Mouse (Mus musculus): ENCODE data around the gene Zfp296. TPM values are rescaled to one million over a fixed set of nuclear protein-coding genes. Genes with fewer than 3 reads are reported as not detected.
A peak's percentile ranks its signal among the peaks of the same experiment; 100 is the strongest.
"Not testable (repeated sequence)": the region's sequence is repeated elsewhere in the genome, so short reads cannot be mapped to it uniquely, and the experiment has no call there.

The Zfp296 gene
- polyA plus RNA-seq, 1 experiment from 2014 or later = 1.00 TPM

DNA sequence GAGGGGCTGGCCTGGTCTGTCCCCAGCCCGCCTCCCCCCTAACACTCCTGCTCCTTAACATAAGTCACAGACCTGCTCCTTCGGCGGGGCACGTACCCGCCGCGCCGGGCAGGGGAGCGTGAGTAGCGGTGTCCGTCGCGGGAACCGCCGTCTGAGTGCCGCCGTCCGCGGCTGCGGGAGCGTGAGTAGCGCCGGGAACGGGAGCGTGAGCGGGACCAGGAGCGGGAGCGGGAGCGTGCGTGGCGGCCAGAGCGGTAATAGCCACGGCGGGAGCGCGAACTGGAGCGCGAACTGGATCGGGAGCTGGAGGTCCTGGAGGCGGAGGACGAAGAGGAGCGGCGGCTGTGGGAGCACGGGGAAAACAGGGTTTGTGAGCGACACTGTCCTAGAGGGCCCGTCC, 9.2 kb downstream of the Zfp296 start:
- WGBS = 79% methylated on average over 46 of the region's 46 CpGs
- ATAC-seq (ENCODE audit: insufficient number of reproducible peaks, low FRiP score, low TSS enrichment, low read depth) = no peak
- Histone ChIP-seq H3K27me3 (no peaks in the 10 kb centered on the region), H3K9ac (no peak overlapping the region), H3K9me3 (no peaks in the 10 kb centered on the region), H3K27ac (no peak overlapping the region), H3K4me2 (no peak overlapping the region), H3K4me1 (0 out of 2 replicates have a peak, but pooled peaks cover 4% of the 10 kb centered on the region), H3K4me3 (no peak overlapping the region), H3K36me3 (peaks cover 96% of the 10 kb centered on the region)

DNA sequence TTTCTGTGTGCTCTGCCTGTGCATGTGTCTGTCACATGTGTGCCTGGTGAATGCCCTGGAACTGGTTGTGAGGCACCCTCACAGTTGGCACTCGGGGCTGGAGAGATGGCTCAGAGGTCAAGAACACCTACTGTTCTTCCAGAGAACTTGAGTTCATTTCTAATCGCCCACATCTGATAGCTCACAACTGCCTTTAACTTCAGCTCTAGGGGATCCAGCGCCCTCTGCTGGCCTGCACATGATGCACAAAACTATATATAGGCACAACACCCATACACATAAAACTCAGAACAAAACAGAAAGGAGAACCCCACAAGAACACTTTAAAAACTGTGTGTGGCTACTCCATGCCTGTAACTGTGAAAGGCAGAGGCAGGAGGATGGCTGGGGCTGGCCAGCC, 12.1 kb downstream of the Zfp296 start:
- H3K9me3 ChIP-seq = no peaks in the 10 kb centered on the region
- WGBS = 56% methylated on average over 3 of the region's 3 CpGs
- no peaks in the 10 kb centered on the region for H3K27me3 ChIP-seq
- H3K9ac ChIP-seq = no peak overlapping the region
- H3K36me3 ChIP-seq = peaks cover 100% of the 10 kb centered on the region
- H3K4me2 ChIP-seq = no peak overlapping the region
- H3K4me1 ChIP-seq = 0 out of 2 replicates have a peak, but pooled peaks cover 4% of the 10 kb centered on the region
- H3K4me3 ChIP-seq = no peak overlapping the region
- ATAC-seq (ENCODE audit: insufficient number of reproducible peaks, low FRiP score, low TSS enrichment, low read depth) = no peak
- no peak overlapping the region for H3K27ac ChIP-seq

DNA sequence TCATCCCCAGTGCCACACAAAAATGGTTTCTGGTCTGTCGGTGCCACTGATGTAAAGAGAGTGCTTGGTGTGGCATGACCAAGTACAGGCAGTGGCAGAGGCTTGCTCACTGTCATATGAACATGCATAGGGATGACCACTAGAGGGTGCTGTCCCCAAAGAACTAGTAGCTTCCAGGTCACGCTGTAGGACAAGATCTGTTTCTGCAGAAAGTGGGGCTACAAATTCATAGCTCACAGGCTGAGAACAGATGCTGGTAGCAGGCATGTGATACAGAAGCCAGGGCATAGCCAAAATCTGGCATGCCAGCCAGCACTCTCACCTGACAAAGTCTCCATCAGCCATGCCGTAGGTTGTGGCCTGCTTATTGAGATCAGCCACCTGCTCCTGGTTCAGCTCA, 12.8 kb downstream of the Zfp296 start:
- ATAC-seq (ENCODE audit: insufficient number of reproducible peaks, low FRiP score, low TSS enrichment, low read depth) = no peak; the same call in 1 of the 2 replicates
- Histone ChIP-seq H3K4me2 (no peak overlapping the region), H3K4me3 (no peak overlapping the region), H3K36me3 (peaks cover 99% of the 10 kb centered on the region), H3K9me3 (no peaks in the 10 kb centered on the region), H3K9ac (no peak overlapping the region), H3K4me1 (0 out of 2 replicates have a peak, but pooled peaks cover 4% of the 10 kb centered on the region), H3K27ac (no peak overlapping the region), H3K27me3 (no peaks in the 10 kb centered on the region)
- 64% methylated on average over 3 of the region's 3 CpGs for WGBS

DNA sequence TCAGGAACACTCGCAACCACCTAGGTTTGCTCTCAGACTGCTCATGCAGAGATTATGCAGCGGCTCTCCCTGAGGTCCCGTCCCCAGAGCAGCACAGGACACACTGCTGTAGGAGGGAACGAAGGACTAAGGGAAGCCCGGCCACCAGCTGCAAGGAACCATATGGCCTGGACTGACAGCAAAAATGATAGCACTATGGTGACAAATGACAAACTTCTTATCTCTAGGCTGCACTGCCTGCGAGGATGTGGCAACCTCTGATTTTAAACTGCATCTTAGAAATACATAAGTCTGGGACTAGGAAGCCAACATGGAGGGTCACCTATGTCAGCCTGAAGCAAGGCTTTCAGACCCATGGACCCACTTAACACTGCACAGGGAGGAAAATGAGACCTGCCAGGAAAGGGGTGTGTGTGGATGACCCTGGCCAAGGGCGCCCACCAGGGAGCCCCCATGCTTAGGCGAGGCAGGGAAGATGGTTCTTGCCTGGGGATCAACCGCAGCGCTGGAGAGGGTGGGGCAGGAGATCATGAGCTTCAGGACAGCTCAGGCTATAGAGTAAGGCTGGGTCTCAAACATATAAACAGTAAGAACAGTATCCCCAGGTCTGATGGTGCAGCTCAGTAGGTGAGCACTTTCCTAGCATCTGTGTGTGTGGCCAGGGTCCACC, 16.1 kb downstream of the Zfp296 start:
- no peaks in the 10 kb centered on the region for H3K27me3 ChIP-seq
- no peak overlapping the region for H3K9ac ChIP-seq
- H3K4me2 ChIP-seq = no peak overlapping the region
- H3K4me3 ChIP-seq = no peak overlapping the region
- no peaks in the 10 kb centered on the region for H3K4me1 ChIP-seq
- WGBS = 90% methylated on average over 10 of the region's 10 CpGs
- H3K27ac ChIP-seq = no peak overlapping the region
- no peaks in the 10 kb centered on the region for H3K9me3 ChIP-seq
- no peak for ATAC-seq (ENCODE audit: insufficient number of reproducible peaks, low FRiP score, low TSS enrichment, low read depth)
- peaks cover 91% of the 10 kb centered on the region for H3K36me3 ChIP-seq

DNA sequence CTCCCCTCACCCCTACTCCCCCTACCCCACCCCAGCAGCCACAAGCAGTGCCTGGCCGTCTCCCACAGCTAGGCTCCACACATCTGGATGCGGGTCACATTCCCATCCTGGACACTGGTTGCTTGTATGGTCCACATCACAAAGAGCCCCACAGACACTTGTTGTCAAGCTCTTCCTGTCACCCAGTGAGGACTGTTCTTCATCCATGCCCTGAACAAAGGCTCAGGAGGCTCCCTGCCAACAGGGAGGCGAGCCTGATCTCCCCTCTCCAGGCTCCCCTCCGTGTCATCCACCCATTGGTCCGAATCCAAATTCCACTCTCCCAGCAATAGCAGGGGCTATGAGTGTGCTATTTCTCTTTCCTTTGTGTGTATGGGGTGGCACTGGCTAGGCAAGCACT, 23.5 kb downstream of the Zfp296 start:
- Histone ChIP-seq H3K4me1 (peaks cover 25% of the 10 kb centered on the region), H3K9ac (no peak overlapping the region), H3K27ac (no peak overlapping the region), H3K9me3 (no peaks in the 10 kb centered on the region), H3K27me3 (no peaks in the 10 kb centered on the region), H3K36me3 (peaks cover 63% of the 10 kb centered on the region), H3K4me3 (no peak overlapping the region), H3K4me2 (no peak overlapping the region)
- ATAC-seq (ENCODE audit: insufficient number of reproducible peaks, low FRiP score, low TSS enrichment, low read depth) = no peak
- WGBS = 63% methylated on average over 5 of the region's 5 CpGs

DNA sequence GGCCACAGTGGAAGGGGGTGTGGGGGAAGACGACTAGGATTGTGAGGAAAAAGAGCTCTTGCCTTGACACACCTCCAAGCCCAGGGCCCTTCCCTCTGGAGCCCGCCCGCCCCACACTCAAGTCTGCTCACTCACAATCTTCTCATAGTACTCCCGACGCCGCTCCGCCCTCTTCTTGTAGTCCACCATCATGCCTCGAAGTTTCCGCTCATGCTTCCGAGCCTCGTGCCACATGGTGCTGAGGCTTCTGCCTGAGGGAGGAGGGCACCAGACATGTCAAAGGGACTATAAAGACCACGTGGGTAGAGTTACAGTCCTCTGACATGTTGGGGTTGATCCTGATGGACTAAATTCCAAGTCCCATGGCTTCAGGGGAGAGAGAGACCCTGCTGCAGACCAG, 26.0 kb downstream of the Zfp296 start:
- Histone ChIP-seq H3K36me3 (peaks cover 46% of the 10 kb centered on the region), H3K27me3 (no peaks in the 10 kb centered on the region), H3K4me3 (peak overlapping the region; percentile 100), H3K9me3 (no peaks in the 10 kb centered on the region), H3K4me2 (peak overlapping the region; percentile 78), H3K27ac (no peak overlapping the region), H3K4me1 (peaks cover 25% of the 10 kb centered on the region), H3K9ac (peak overlapping the region; percentile 99)
- 74% methylated on average over 12 of the region's 12 CpGs for WGBS
- ATAC-seq (ENCODE audit: insufficient number of reproducible peaks, low FRiP score, low TSS enrichment, low read depth) = no peak

DNA sequence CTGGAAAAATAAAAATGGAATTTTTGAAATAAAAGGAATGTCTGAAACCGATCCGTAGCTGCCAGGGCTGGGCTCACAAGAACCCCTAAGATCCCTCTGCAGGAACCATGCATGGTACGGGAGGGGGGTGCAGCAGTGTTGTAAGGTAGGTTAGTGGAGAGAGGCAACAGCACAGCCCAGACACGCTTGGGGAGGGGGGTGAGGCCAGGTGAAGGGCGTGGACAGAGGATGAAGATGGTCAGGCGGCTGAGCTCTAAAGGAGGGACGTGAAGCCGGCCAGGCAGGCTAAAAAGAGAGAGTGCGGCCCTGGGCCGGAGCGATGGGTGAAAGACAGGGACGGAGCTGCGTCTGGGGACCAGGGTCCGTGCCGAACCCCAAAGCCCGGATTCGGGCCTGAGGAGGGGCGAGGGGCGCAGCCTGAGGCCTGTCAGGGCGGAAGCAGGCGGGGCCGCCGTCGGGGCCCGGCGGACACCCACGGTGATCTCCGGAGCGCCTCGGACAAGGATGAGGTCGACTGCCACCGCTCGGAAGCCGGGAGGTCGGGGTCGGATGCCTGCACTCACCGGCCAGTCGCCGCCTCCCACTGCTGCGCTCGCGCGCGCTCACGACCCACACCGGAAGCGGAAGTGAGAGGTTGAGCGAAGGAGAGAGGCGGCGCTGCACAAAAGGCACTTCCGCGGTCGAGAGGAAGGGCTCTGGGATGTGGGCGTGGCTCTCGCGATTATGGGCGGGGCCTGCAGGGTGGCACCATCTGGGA, 26.9 kb downstream of the Zfp296 start, which contains the start of gene Clasrp:
TSS of gene Clasrp (minus strand) at position 638 of the 757 bp plus-strand sequence.
- peak; percentile 88 for ATAC-seq (ENCODE audit: insufficient number of reproducible peaks, low FRiP score, low TSS enrichment, low read depth)
- H3K36me3 ChIP-seq = peaks cover 37% of the 10 kb centered on the region
- H3K4me2 ChIP-seq = peak within 1 kb of the TSS; percentile 78
- peak within 1 kb of the TSS; percentile 100 for H3K4me3 ChIP-seq
- peak within 1 kb of the TSS; percentile 99 for H3K9ac ChIP-seq
- H3K9me3 ChIP-seq = no peaks in the 10 kb centered on the region
- under 1% methylated on average over 57 of the region's 57 CpGs for WGBS
- peak within 1 kb of the TSS; percentile 81 for H3K27ac ChIP-seq
- peaks cover 25% of the 10 kb centered on the region for H3K4me1 ChIP-seq
- H3K27me3 ChIP-seq = no peaks in the 10 kb centered on the region

DNA sequence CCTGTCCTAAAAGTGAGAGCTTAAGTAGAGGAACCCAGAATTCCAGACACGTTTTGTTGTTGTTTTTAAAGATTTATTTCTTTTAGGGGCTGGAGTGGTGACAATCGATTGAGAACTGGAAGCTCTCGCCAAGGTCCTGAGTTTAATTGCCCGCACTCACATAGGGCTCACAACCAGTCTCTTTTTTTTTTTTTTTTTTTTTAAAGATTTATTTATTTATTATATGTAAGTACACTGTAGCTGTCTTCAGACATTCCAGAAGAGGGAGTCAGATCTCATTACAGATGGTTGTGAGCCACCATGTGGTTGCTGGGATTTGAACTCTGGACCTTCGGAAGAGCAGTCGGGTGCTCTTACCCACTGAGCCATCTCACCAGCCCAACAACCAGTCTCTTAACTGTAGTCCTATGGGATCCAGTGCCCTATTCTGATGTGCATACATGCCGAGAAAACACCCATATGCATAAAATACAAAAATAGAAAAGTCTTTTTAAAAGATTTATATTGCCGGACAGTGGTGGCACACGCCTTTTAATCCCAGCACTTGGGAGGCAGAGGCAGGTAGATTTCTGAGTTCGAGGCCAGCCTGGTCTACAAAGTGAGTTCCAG, 27.6 kb downstream of the Zfp296 start:
- peaks cover 25% of the 10 kb centered on the region for H3K4me1 ChIP-seq
- peaks cover 30% of the 10 kb centered on the region for H3K36me3 ChIP-seq
- peak overlapping the region; percentile 81; the same call in 1 of the 2 replicates for H3K27ac ChIP-seq
- H3K27me3 ChIP-seq; ATAC-seq (ENCODE audit: insufficient number of reproducible peaks, low FRiP score, low TSS enrichment, low read depth); H3K9me3 ChIP-seq; H3K9ac ChIP-seq: not testable (repeated sequence)
- WGBS = 61% methylated on average over 10 of the region's 10 CpGs
- peak overlapping the region; percentile 78 for H3K4me2 ChIP-seq
- H3K4me3 ChIP-seq = peak overlapping the region; percentile 100

DNA sequence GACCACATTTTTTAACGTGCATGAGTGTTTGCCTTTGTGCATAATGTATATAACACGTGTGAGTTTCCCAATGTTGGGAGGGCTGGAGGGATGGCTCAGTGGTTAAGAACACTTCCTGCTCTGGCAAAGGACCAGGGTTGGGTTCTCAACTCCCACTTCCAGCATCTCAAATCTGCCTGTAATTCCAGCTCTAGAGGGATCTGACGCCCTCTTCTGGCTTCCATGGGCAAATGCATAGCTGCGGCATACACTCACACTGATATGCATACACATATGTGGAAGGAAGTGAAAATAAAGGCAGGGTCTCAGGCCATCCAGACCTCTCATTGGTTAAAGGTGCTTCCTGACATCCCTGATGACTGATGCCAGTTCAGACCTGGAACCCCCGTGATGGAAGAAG, 30.2 kb downstream of the Zfp296 start:
- H3K27me3 ChIP-seq = no peaks in the 10 kb centered on the region
- H3K27ac ChIP-seq = no peak overlapping the region
- no peak overlapping the region for H3K4me3 ChIP-seq
- H3K9me3 ChIP-seq = no peaks in the 10 kb centered on the region
- peaks cover 21% of the 10 kb centered on the region for H3K36me3 ChIP-seq
- no peak overlapping the region for H3K4me2 ChIP-seq
- H3K9ac ChIP-seq = no peak overlapping the region
- H3K4me1 ChIP-seq = peaks cover 15% of the 10 kb centered on the region
- WGBS = 79% methylated on average over 5 of the region's 5 CpGs
- ATAC-seq (ENCODE audit: insufficient number of reproducible peaks, low FRiP score, low TSS enrichment, low read depth) = no peak

DNA sequence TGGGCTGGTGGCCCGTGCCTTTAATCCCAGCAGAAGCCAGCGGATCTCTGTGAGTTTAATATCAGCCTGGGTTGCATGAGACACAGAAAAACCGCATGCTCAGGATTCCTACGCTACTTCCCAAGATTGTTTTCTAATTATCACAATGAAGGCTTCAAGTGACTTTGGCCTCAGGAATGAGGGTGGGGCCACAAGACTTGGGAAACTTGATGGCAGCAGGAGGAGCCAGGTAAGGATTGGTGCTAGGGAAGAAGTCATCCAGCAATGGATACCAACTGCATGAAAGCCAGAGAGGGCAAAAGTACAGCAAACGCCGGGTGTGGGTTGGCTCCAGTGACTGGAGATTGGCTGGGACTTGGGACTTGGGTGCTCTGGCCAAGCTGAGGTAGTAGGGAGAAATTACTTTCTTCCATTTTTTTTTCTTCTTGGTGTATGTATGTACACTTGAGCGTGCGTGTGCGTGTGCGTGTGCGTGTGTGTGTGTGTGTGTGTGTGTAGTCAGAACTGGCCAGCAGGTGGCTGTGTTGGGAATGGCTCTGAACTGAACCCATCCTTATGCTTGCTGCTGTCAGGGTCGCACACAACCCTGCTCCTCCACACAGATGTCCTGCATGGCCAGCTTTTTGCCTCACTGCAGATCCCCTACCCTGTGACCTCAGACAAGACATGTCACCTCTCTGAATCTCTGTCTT, 32.7 kb downstream of the Zfp296 start:
- Histone ChIP-seq H3K4me2 (no peak overlapping the region), H3K9me3 (no peaks in the 10 kb centered on the region), H3K36me3 (peaks cover 25% of the 10 kb centered on the region), H3K4me1 (no peaks in the 10 kb centered on the region), H3K27ac (no peak overlapping the region), H3K4me3 (no peak overlapping the region), H3K9ac (no peak overlapping the region), H3K27me3 (no peaks in the 10 kb centered on the region)
- ATAC-seq (ENCODE audit: insufficient number of reproducible peaks, low FRiP score, low TSS enrichment, low read depth) = no peak
- 89% methylated on average over 12 of the region's 12 CpGs for WGBS

DNA sequence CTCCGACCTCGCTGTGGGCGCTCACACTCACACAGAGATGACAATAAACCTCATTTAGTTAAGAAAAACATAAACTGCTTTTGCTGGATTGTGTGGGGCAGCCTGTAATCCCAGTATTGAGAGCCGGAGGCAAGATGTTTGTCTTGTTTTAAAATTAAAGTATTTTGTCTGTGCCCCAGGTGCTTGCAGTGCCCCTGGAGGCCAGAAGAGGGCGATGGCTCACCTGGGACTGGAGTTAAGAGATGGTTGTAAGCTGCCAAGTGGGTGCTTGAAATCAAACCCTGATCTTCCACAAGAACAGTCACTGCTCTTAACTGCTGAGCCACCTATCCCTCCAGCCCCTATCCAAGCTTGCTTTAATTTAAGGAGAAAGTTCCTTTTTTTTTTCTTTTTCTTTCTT, 33.9 kb downstream of the Zfp296 start:
- no peak overlapping the region for H3K4me3 ChIP-seq
- H3K9me3 ChIP-seq = no peaks in the 10 kb centered on the region
- H3K4me1 ChIP-seq = no peaks in the 10 kb centered on the region
- H3K36me3 ChIP-seq = peaks cover 33% of the 10 kb centered on the region
- ATAC-seq (ENCODE audit: insufficient number of reproducible peaks, low FRiP score, low TSS enrichment, low read depth) = no peak
- WGBS = 80% methylated on average over 5 of the region's 5 CpGs
- no peaks in the 10 kb centered on the region for H3K27me3 ChIP-seq
- no peak overlapping the region for H3K9ac ChIP-seq
- no peak overlapping the region for H3K27ac ChIP-seq
- H3K4me2 ChIP-seq = no peak overlapping the region

Measured in limb, embryonic 15.5 days (tissue).